Mouse (Mus musculus) forebrain, embryonic 12.5 days (tissue): Measurements from ENCODE around the gene Prr23a1. TPM values are rescaled to one million over a fixed set of nuclear protein-coding genes. Genes with fewer than 3 reads are reported as not detected.
"Not testable (repeated sequence)": the region's sequence is repeated elsewhere in the genome, so short reads cannot be mapped to it uniquely, and the experiment has no call there.

Source experiments
- ATAC-seq: fragments of 200-750 bp; cut with Nextera tagmentation; 2 replicates; pipeline ENCODE4 v1.8.0; 2017; ENCODE audit warnings: moderate TSS enrichment; ENCODE audit not compliant: low FRiP score
- H3K27ac ChIP-seq: fragments of 300-500 bp; sonication (generic); 2 replicates; pipeline ENCODE4 v1.5.1; 2016; ENCODE audit warnings: mild to moderate bottlenecking
- H3K27me3 ChIP-seq: fragments of 300-500 bp; sonication (generic); 2 replicates; pipeline ENCODE4 v1.6.1; 2016; ENCODE audit warnings: mild to moderate bottlenecking
- H3K36me3 ChIP-seq: fragments of 300-500 bp; sonication (generic); replicated peaks from 2 replicates; pipeline ENCODE4 v1.6.1; 2016; ENCODE audit warnings: mild to moderate bottlenecking
- H3K4me1 ChIP-seq: fragments of 300-500 bp; sonication (generic); 2 replicates; pipeline ENCODE4 v1.6.1; 2016
- H3K4me2 ChIP-seq: fragments of 300-500 bp; sonication (generic); 2 replicates; pipeline ENCODE4 v1.6.1; 2016; ENCODE audit warnings: mild to moderate bottlenecking, moderate library complexity
- H3K4me3 ChIP-seq: fragments of 300-500 bp; sonication (generic); replicated peaks from 2 replicates; pipeline ENCODE4 v1.5.1; 2016; ENCODE audit warnings: mild to moderate bottlenecking
- H3K9ac ChIP-seq: fragments of 300-500 bp; sonication (generic); 2 replicates; pipeline ENCODE4 v1.6.1; 2016; ENCODE audit warnings: mild to moderate bottlenecking
- H3K9me3 ChIP-seq: fragments of 300-500 bp; sonication (generic); 2 replicates; pipeline ENCODE4 v1.6.1; 2016
- WGBS: fragments of 180-500 bp; shearing (Covaris S2); methylation state at CpG from one replicate; pipeline ENCODE4 v1.1.7; 2016; 5-methylcytosine and 5-hydroxymethylcytosine counted together
- polyA plus RNA-seq: library from polyadenylated mRNA; unstranded; fragments of >200 nt; fragmentation: Nextera tagmentation; extraction: Ambion mirVana; gene quantifications from 2 replicates; pipeline ENCODE4 v1.2.1, GENCODE M21; 2016

Prr23a1 gene
- 0.22 TPM in 1 of 2 replicates, not detected in the other for polyA plus RNA-seq

DNA sequence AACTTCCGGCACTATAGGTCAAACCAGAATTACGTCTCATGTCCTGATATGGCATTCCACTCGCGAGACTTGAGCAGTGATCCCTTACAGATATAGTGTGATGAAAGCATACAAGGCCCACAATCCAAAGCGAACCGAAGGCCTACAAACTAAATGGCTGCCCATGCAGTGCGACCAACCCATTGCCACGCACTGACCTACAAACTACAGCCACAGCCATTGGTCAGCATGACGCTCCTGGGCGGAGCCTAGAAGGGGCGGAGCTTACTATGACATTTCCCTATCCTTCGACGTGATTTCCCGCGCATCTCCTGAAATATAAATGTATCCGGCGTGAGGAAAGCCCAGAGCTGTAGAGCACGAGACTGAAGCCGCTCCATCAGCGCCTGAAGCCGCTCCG is at the start of gene Prr23a1:
Gene Prr23a1, plus strand, starts transcription at position 387 of the 400 bp plus-strand sequence.
- Histone ChIP-seq H3K27ac (no peak within 1 kb of the TSS), H3K4me2 (0 out of 2 replicates have a peak within 1 kb of the TSS, but pooled peaks have one; percentile 30), H3K9me3 (0 out of 2 replicates have a peak, but pooled peaks cover 3% of the 10 kb centered on the region), H3K4me1 (no peaks in the 10 kb centered on the region), H3K4me3 (peak within 1 kb of the TSS; percentile 21), H3K27me3 (no peaks in the 10 kb centered on the region; the same call in 1 of the 2 replicates), H3K9ac (no peak within 1 kb of the TSS), H3K36me3 (no peaks in the 10 kb centered on the region)
- ATAC-seq = no peak
- 64% methylated on average over 22 of the region's 22 CpGs for WGBS

DNA sequence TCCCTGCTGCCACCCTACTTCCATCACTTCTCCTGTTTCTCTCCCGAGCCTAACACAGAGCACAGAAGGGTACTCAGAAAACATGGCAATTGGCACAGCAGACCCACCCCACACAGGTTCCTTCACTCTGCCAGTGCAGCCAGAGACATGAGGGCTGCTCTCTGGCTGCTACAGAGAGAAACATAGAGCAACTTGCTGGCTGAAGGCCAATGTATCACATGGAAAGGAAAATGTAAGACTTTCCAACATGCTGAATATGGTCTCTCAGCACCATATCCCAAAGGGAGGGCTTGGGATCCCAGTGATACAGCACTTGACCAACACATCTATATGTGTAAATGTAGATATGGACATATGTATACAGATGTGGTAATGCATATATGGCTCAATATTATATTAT is 43.3 kb upstream of the Prr23a1 start:
- 80% methylated on average over 1 of the region's 1 CpGs for whole genome bisulfite sequencing
- H3K27ac ChIP-seq = no peak overlapping the region
- no peak for ATAC-seq

DNA sequence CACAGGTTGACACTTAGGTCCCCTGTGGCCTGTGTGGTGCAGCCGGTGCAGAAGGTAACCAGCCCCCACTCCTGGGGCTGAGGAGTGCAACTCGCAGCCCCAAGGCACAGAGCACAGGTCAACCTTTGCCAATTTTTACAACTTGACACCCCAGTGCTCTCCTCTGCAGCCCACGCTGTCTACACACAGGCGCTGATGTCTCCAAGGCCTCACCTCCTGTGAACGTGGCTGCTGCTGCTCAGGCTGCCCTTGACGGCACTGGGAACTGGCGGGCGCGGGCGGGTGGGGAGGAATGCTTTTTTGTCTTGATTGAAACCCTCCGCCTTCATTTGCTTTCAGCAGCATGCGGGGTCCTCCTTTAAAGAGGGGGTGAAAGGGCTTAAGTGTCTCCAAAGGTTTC is 38.3 kb upstream of the Prr23a1 start:
- WGBS = 49% methylated on average over 12 of the region's 12 CpGs
- Histone ChIP-seq H3K4me2 (no peak overlapping the region), H3K27me3 (no peaks in the 10 kb centered on the region), H3K36me3 (no peaks in the 10 kb centered on the region), H3K9ac (no peak overlapping the region), H3K27ac (no peak overlapping the region), H3K4me1 (peaks cover 9% of the 10 kb centered on the region; the same call in 1 of the 2 replicates), H3K4me3 (no peak overlapping the region), H3K9me3 (no peaks in the 10 kb centered on the region)
- no peak for ATAC-seq

More for the DNA sequence above, 43.3 kb upstream of the Prr23a1 start:
- no peaks in the 10 kb centered on the region for H3K36me3 ChIP-seq
- no peak overlapping the region for H3K4me3 ChIP-seq
- H3K4me1 ChIP-seq = peaks cover 3% of the 10 kb centered on the region; the same call in 1 of the 2 replicates
- H3K9me3 ChIP-seq = no peaks in the 10 kb centered on the region
- no peak overlapping the region for H3K4me2 ChIP-seq
- H3K9ac ChIP-seq = no peak overlapping the region
- no peaks in the 10 kb centered on the region for H3K27me3 ChIP-seq

- Histone ChIP-seq H3K27me3 (no peaks in the 10 kb centered on the region), H3K9ac (no peak overlapping the region), H3K36me3 (no peaks in the 10 kb centered on the region), H3K4me2 (no peak overlapping the region), H3K27ac (no peak overlapping the region), H3K9me3 (no peaks in the 10 kb centered on the region), H3K4me3 (no peak overlapping the region), H3K4me1 (peaks cover 9% of the 10 kb centered on the region; the same call in 1 of the 2 replicates)
- ATAC-seq = no peak
- 69% methylated on average over 15 of the region's 15 CpGs for WGBS
These were observed 36.8 kb upstream of the Prr23a1 start for GRCm38 (mm10) chr9:98805511-98805910.

DNA sequence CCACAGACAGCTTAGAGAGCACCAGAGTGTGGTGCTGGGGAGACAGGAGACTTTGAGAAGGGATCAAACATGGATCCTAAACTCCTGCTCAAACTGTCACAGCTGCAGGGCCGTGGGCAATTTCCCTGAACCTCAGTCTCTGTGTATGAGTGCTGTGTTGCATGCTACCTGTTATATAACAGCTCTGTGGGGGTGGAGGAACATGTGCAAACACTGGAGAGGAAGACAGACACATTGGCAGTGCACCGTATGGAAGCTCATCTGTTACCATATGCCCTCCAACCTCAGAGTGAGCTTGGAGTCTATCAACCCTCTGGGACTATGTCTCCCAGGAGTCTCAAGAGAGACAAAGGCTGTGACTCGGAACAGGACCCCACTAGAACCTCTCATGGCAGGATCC is 36.4 kb upstream of the Prr23a1 start:
- Histone ChIP-seq H3K4me1 (peaks cover 9% of the 10 kb centered on the region; the same call in 1 of the 2 replicates), H3K9me3 (no peaks in the 10 kb centered on the region), H3K36me3 (no peaks in the 10 kb centered on the region), H3K27ac (no peak overlapping the region), H3K27me3 (no peaks in the 10 kb centered on the region), H3K9ac (no peak overlapping the region), H3K4me2 (no peak overlapping the region), H3K4me3 (no peak overlapping the region)
- 91% methylated on average over 3 of the region's 3 CpGs for WGBS
- no peak for ATAC-seq

GRCm38 (mm10) chr9:98807631-98808030 is 34.7 kb upstream of the Prr23a1 start:
- Histone ChIP-seq H3K9ac (no peak overlapping the region), H3K4me2 (no peak overlapping the region), H3K4me3 (no peak overlapping the region), H3K27me3 (no peaks in the 10 kb centered on the region), H3K36me3 (no peaks in the 10 kb centered on the region), H3K27ac (no peak overlapping the region), H3K9me3 (no peaks in the 10 kb centered on the region), H3K4me1 (peaks cover 9% of the 10 kb centered on the region; the same call in 1 of the 2 replicates)
- WGBS = 87% methylated on average over 8 of the region's 8 CpGs
- ATAC-seq = no peak

- not testable (repeated sequence) for H3K4me2 ChIP-seq, H3K9ac ChIP-seq, H3K9me3 ChIP-seq, H3K4me3 ChIP-seq, H3K27ac ChIP-seq, ATAC-seq, H3K27me3 ChIP-seq, H3K36me3 ChIP-seq, H3K4me1 ChIP-seq
- WGBS = 78% methylated on average over 2 of the region's 2 CpGs
These were observed 32.8 kb upstream of the Prr23a1 start for GRCm38 (mm10) chr9:98809526-98809925.

DNA sequence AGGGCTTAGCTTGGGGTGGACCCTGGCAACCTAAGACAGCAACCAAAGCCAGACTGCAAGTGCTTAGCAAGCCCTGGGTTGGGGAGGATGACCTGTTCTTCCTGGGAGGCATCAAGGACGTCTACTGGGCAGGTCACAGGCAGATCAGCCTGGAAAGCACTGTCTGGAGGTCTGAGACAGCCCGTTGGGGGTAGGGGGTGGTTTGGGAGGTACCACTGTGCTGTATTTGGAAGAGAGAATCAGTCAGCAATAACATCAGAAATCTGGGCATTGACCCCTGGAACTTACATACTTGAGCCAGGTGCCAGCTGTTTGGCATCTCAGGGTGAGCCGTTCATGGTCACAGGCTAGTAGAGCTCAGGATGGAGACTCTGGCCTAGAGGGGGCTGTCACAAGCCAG is 26.2 kb upstream of the Prr23a1 start:
- H3K4me3 ChIP-seq = no peak overlapping the region
- no peak overlapping the region for H3K9ac ChIP-seq
- no peak overlapping the region for H3K4me2 ChIP-seq
- H3K9me3 ChIP-seq = no peaks in the 10 kb centered on the region
- H3K36me3 ChIP-seq = no peaks in the 10 kb centered on the region
- WGBS = 76% methylated on average over 3 of the region's 3 CpGs
- no peak overlapping the region for H3K27ac ChIP-seq
- H3K27me3 ChIP-seq = no peaks in the 10 kb centered on the region
- H3K4me1 ChIP-seq = no peaks in the 10 kb centered on the region
- ATAC-seq = no peak

GRCm38 (mm10) chr9:98817592-98817991 is 24.7 kb upstream of the Prr23a1 start:
- Histone ChIP-seq H3K4me3 (no peak overlapping the region), H3K27me3 (no peaks in the 10 kb centered on the region), H3K9me3 (no peaks in the 10 kb centered on the region), H3K27ac (no peak overlapping the region), H3K4me2 (no peak overlapping the region), H3K4me1 (no peaks in the 10 kb centered on the region), H3K9ac (no peak overlapping the region), H3K36me3 (no peaks in the 10 kb centered on the region)
- ATAC-seq = no peak
- WGBS = 88% methylated on average over 7 of the region's 7 CpGs

DNA sequence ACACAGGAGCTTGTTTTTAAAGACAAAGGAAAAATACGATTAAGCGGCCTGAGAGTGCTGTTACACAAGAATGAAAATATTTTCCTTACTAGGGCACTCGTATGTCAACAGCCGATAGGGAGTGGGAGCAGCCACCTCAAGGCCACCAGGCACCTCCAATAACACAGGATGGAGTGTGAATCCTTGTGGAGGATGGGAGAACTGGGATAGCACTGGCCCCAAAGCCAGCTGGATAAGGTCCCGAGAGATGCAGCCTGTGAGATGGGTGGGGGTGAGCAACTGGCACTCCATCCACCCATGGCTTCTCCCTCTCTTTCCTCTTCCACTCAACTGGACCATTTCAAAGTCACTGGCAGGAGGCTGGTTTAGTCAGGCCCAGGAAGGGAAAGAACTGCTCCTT is 23.3 kb upstream of the Prr23a1 start:
- Histone ChIP-seq H3K4me3 (no peak overlapping the region), H3K27ac (no peak overlapping the region), H3K9ac (no peak overlapping the region), H3K4me2 (no peak overlapping the region), H3K9me3 (no peaks in the 10 kb centered on the region), H3K36me3 (no peaks in the 10 kb centered on the region), H3K4me1 (no peaks in the 10 kb centered on the region), H3K27me3 (no peaks in the 10 kb centered on the region)
- 89% methylated on average over 5 of the region's 5 CpGs for WGBS
- no peak for ATAC-seq

- H3K9ac ChIP-seq = no peak overlapping the region
- 85% methylated on average over 2 of the region's 2 CpGs for WGBS
These were observed 22.8 kb upstream of the Prr23a1 start for GRCm38 (mm10) chr9:98819481-98819880.

DNA sequence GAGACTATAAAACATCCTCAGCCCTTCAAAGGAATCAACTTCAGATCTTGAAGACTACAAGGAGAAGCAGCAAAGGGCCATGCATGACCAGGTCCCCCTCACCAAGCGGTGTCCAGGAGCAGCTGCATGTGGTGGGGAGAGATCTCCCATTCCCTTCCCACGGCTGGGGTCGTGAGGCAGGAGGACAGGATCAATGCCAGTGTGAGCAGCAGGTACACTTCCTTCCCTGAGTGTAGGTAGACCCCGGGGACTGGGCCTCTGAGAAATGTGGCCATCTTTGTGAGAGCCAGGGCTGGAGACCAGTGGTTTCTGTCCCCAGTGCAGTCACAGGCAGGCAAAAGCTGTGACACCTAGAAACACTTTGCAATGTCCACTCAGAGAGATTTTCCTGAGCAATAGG is 21.8 kb upstream of the Prr23a1 start:
- H3K27me3 ChIP-seq = no peaks in the 10 kb centered on the region
- H3K36me3 ChIP-seq = no peaks in the 10 kb centered on the region
- no peaks in the 10 kb centered on the region for H3K4me1 ChIP-seq
- H3K9ac ChIP-seq = no peak overlapping the region
- 92% methylated on average over 4 of the region's 4 CpGs for WGBS
- H3K9me3 ChIP-seq = no peaks in the 10 kb centered on the region
- no peak for ATAC-seq
- H3K27ac ChIP-seq = no peak overlapping the region
- H3K4me3 ChIP-seq = no peak overlapping the region
- H3K4me2 ChIP-seq = no peak overlapping the region

More at GRCm38 (mm10) chr9:98819481-98819880, 22.8 kb upstream of the Prr23a1 start:
- Histone ChIP-seq H3K27ac (no peak overlapping the region), H3K9me3 (no peaks in the 10 kb centered on the region), H3K4me3 (no peak overlapping the region), H3K4me1 (no peaks in the 10 kb centered on the region), H3K27me3 (no peaks in the 10 kb centered on the region), H3K36me3 (no peaks in the 10 kb centered on the region), H3K4me2 (no peak overlapping the region)
- ATAC-seq = no peak

GRCm38 (mm10) chr9:98821067-98821466 is 21.2 kb upstream of the Prr23a1 start:
- H3K4me1 ChIP-seq = no peaks in the 10 kb centered on the region
- H3K27ac ChIP-seq = no peak overlapping the region
- no peaks in the 10 kb centered on the region for H3K36me3 ChIP-seq
- H3K27me3 ChIP-seq = no peaks in the 10 kb centered on the region
- H3K9ac ChIP-seq = no peak overlapping the region
- no peaks in the 10 kb centered on the region for H3K9me3 ChIP-seq
- H3K4me3 ChIP-seq = no peak overlapping the region
- H3K4me2 ChIP-seq = no peak overlapping the region
- no peak for ATAC-seq
